Mouse (Mus musculus): ENCODE measurements around the gene Zfp112. TPM values are rescaled to one million over a fixed set of nuclear protein-coding genes. Genes with fewer than 3 reads are reported as not detected.

The Zfp112 gene
- polyA plus RNA-seq, 1 experiment, result 0.60 TPM

- Histone ChIP-seq H3K36me3 (ENCODE audit: control insufficient read depth, insufficient read depth, low read length) (peaks cover 71% of the 10 kb centered on the region), H3K4me1 (ENCODE audit: control insufficient read depth, insufficient read depth, insufficient read length, low read length) (no peaks in the 10 kb centered on the region), H3K27ac (ENCODE audit: insufficient read depth, low read depth, low read length) (no peak overlapping the region), H3K27me3 (ENCODE audit: control insufficient read depth, insufficient read depth, low read length) (no peaks in the 10 kb centered on the region), H3K4me3 (ENCODE audit: low read depth, low read length) (no peak overlapping the region)
- 95% methylated on average over 9 of the region's 9 CpGs for WGBS
- TF ChIP-seq POLR2A (IDR thresholded peaks at IDR 0.05; ENCODE audit: low read depth, low read length), result no peak
- TF ChIP-seq CTCF (IDR thresholded peaks at IDR 0.05; ENCODE audit: extremely low read depth, insufficient read length, insufficient replicate concordance, low read depth, low read length), result no peak
Observed at GRCm38 (mm10) chr7:24104403-24104802, 7.7 kb upstream of the Zfp112 start.

- H3K4me3 ChIP-seq (ENCODE audit: low read depth, low read length), result no peak overlapping the region
- no peaks in the 10 kb centered on the region for H3K4me1 ChIP-seq (ENCODE audit: control insufficient read depth, insufficient read depth, insufficient read length, low read length)
- 96% methylated on average over 18 of the region's 18 CpGs for WGBS
- H3K27ac ChIP-seq (ENCODE audit: insufficient read depth, low read depth, low read length), result no peak overlapping the region
- H3K36me3 ChIP-seq (ENCODE audit: control insufficient read depth, insufficient read depth, low read length), result peaks cover 66% of the 10 kb centered on the region
- H3K27me3 ChIP-seq (ENCODE audit: control insufficient read depth, insufficient read depth, low read length), result no peaks in the 10 kb centered on the region
- TF ChIP-seq CTCF (IDR thresholded peaks at IDR 0.05; ENCODE audit: extremely low read depth, insufficient read length, insufficient replicate concordance, low read depth, low read length) (no peak), POLR2A (IDR thresholded peaks at IDR 0.05; ENCODE audit: low read depth, low read length) (no peak)
Observed at GRCm38 (mm10) chr7:24105144-24105703, 6.9 kb upstream of the Zfp112 start.

- H3K27ac ChIP-seq (ENCODE audit: insufficient read depth, low read depth, low read length), result no peak overlapping the region
- H3K4me3 ChIP-seq (ENCODE audit: low read depth, low read length), result no peak overlapping the region
- WGBS, result 96% methylated on average over 7 of the region's 7 CpGs
- H3K4me1 ChIP-seq (ENCODE audit: control insufficient read depth, insufficient read depth, insufficient read length, low read length), result peaks cover 2% of the 10 kb centered on the region; the same call in 1 of the 2 replicates
- TF ChIP-seq POLR2A (IDR thresholded peaks at IDR 0.05; ENCODE audit: low read depth, low read length) (no peak), CTCF (IDR thresholded peaks at IDR 0.05; ENCODE audit: extremely low read depth, insufficient read length, insufficient replicate concordance, low read depth, low read length) (no peak)
- no peaks in the 10 kb centered on the region for H3K27me3 ChIP-seq (ENCODE audit: control insufficient read depth, insufficient read depth, low read length)
- H3K36me3 ChIP-seq (ENCODE audit: control insufficient read depth, insufficient read depth, low read length), result peaks cover 13% of the 10 kb centered on the region
Observed at GRCm38 (mm10) chr7:24110839-24111238, 1.3 kb upstream of the Zfp112 start.

GRCm38 (mm10) chr7:24111772-24112155, 350 bp upstream of the Zfp112 start:
- WGBS, result 11% methylated on average over 9 of the region's 9 CpGs
- Histone ChIP-seq H3K27me3 (ENCODE audit: control insufficient read depth, insufficient read depth, low read length) (no peaks in the 10 kb centered on the region), H3K4me3 (ENCODE audit: low read depth, low read length) (peak overlapping the region; percentile 74), H3K27ac (ENCODE audit: insufficient read depth, low read depth, low read length) (peak overlapping the region; percentile 85), H3K4me1 (ENCODE audit: control insufficient read depth, insufficient read depth, insufficient read length, low read length) (peaks cover 2% of the 10 kb centered on the region; the same call in 1 of the 2 replicates), H3K36me3 (ENCODE audit: control insufficient read depth, insufficient read depth, low read length) (peaks cover 4% of the 10 kb centered on the region)
- TF ChIP-seq CTCF (IDR thresholded peaks at IDR 0.05; ENCODE audit: extremely low read depth, insufficient read length, insufficient replicate concordance, low read depth, low read length) (no peak), POLR2A (IDR thresholded peaks at IDR 0.05; ENCODE audit: low read depth, low read length) (no peak)

- Histone ChIP-seq H3K27me3 (ENCODE audit: control insufficient read depth, insufficient read depth, low read length) (no peaks in the 10 kb centered on the region), H3K27ac (ENCODE audit: insufficient read depth, low read depth, low read length) (peak overlapping the region; percentile 91), H3K4me3 (ENCODE audit: low read depth, low read length) (peak overlapping the region; percentile 74), H3K4me1 (ENCODE audit: control insufficient read depth, insufficient read depth, insufficient read length, low read length) (peaks cover 2% of the 10 kb centered on the region; the same call in 1 of the 2 replicates), H3K36me3 (ENCODE audit: control insufficient read depth, insufficient read depth, low read length) (no peaks in the 10 kb centered on the region)
- 5% methylated on average over 12 of the region's 12 CpGs for WGBS
- peak; percentile 36; the same call in 1 of the 2 replicates for TF ChIP-seq POLR2A (IDR thresholded peaks at IDR 0.05; ENCODE audit: low read depth, low read length)
- TF ChIP-seq CTCF (IDR thresholded peaks at IDR 0.05; ENCODE audit: extremely low read depth, insufficient read length, insufficient replicate concordance, low read depth, low read length), result no peak
Observed at GRCm38 (mm10) chr7:24113001-24113400, 887 bp downstream of the Zfp112 start.

GRCm38 (mm10) chr7:24116655-24117054, 4.5 kb downstream of the Zfp112 start:
- peaks cover 2% of the 10 kb centered on the region; the same call in 1 of the 2 replicates for H3K4me1 ChIP-seq (ENCODE audit: control insufficient read depth, insufficient read depth, insufficient read length, low read length)
- 67% methylated on average over 4 of the region's 4 CpGs for WGBS
- H3K36me3 ChIP-seq (ENCODE audit: control insufficient read depth, insufficient read depth, low read length), result no peaks in the 10 kb centered on the region
- H3K4me3 ChIP-seq (ENCODE audit: low read depth, low read length), result no peak overlapping the region
- H3K27ac ChIP-seq (ENCODE audit: insufficient read depth, low read depth, low read length), result no peak overlapping the region
- H3K27me3 ChIP-seq (ENCODE audit: control insufficient read depth, insufficient read depth, low read length), result no peaks in the 10 kb centered on the region
- TF ChIP-seq CTCF (IDR thresholded peaks at IDR 0.05; ENCODE audit: extremely low read depth, insufficient read length, insufficient replicate concordance, low read depth, low read length) (no peak), POLR2A (IDR thresholded peaks at IDR 0.05; ENCODE audit: low read depth, low read length) (no peak)

GRCm38 (mm10) chr7:24133425-24133995, 21.4 kb downstream of the Zfp112 start:
- WGBS, result 18% methylated on average over 6 of the region's 6 CpGs
- Histone ChIP-seq H3K4me1 (ENCODE audit: control insufficient read depth, insufficient read depth, insufficient read length, low read length) (peaks cover 8% of the 10 kb centered on the region; the same call in 1 of the 2 replicates), H3K27me3 (ENCODE audit: control insufficient read depth, insufficient read depth, low read length) (no peaks in the 10 kb centered on the region), H3K27ac (ENCODE audit: insufficient read depth, low read depth, low read length) (no peak overlapping the region), H3K4me3 (ENCODE audit: low read depth, low read length) (peak overlapping the region; percentile 91), H3K36me3 (ENCODE audit: control insufficient read depth, insufficient read depth, low read length) (peaks cover 7% of the 10 kb centered on the region; the same call in 1 of the 2 replicates)
- TF ChIP-seq POLR2A (IDR thresholded peaks at IDR 0.05; ENCODE audit: low read depth, low read length) (no peak), CTCF (IDR thresholded peaks at IDR 0.05; ENCODE audit: extremely low read depth, insufficient read length, insufficient replicate concordance, low read depth, low read length) (no peak)

All from small intestine, adult 2 months (tissue).